Mouse (Mus musculus) brain, adult 10 weeks (tissue): ENCODE results near the gene Yipf7. TPM values are rescaled to one million over a fixed set of nuclear protein-coding genes. Genes with fewer than 3 reads are reported as not detected.

ENCODE experiments used
- polyA plus RNA-seq: library from polyadenylated mRNA; stranded (reverse); fragments of 350-450 nt; fragmentation: Illumina TruSeq; extraction: RNeasy Lipid Tissue Mini Kit (QIAGEN cat#74804); gene quantifications from one replicate; pipeline ENCODE4 v1.2.3, GENCODE M21; 2015; ENCODE audit warnings: low read depth, low replicate concordance

The Yipf7 gene
- not detected for polyA plus RNA-seq

DNA sequence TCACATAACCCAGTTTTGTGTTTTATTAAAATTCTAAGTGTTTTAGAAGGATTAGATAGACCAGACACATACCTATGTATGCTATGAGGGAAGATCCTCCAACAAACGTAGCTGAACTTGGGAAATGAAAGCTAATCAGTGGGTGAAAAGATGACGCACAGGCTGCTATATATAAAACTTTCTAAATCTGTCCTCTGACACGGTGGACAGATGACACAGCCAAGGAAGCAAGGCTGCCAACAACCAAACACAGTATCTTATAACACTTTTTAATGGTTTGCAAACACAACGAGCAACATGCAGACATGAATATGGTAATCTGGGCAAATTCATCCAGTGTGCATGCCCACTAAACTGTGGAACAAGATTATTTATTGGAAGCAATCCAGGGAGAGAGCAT, at the start of gene Yipf7:
TSS of gene Yipf7 (minus strand) at position 160 of the 400 bp plus-strand sequence.

DNA sequence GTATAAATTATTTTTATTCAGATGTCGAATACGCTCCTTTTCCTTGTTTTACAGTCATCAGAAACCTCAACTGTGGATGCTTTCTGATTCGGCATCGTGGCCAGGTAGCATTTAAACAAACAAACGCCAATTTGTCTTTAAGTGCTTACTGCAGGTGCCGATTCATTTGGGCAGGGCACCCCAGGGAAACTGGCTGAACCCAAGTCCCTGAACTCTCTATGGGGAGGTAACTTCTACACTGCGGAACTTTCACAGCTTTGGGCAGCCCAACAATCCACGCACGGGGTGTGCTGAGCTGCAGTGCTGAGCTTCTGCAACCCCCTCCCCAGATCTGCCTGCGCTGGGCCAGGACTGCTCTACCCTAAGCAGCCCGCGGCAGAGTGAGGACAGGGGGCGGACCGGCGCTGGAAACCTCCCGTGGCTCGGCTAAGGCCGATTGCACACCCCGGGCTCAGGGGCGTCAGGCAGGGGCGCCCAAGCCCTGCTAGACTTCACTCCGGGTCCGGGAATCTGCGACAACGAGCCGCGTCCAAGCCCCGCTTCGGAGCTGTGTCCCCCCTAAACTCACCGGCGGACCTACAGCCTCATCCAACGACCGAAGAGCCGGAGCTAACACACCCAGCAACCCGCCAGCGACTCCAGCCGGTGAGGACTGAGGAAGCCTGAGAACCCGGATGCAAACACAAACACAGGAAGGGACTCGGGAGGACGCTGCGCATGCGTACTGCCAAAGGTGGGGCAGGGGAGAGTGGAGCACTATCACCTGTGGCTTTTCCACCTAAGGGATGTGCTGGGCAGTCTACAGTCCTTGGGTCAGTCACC, 49.4 kb upstream of the Yipf7 start, which contains the start of gene Gnpda2:
TSS of gene Gnpda2 (minus strand) at position 701 of the 822 bp plus-strand sequence.

DNA sequence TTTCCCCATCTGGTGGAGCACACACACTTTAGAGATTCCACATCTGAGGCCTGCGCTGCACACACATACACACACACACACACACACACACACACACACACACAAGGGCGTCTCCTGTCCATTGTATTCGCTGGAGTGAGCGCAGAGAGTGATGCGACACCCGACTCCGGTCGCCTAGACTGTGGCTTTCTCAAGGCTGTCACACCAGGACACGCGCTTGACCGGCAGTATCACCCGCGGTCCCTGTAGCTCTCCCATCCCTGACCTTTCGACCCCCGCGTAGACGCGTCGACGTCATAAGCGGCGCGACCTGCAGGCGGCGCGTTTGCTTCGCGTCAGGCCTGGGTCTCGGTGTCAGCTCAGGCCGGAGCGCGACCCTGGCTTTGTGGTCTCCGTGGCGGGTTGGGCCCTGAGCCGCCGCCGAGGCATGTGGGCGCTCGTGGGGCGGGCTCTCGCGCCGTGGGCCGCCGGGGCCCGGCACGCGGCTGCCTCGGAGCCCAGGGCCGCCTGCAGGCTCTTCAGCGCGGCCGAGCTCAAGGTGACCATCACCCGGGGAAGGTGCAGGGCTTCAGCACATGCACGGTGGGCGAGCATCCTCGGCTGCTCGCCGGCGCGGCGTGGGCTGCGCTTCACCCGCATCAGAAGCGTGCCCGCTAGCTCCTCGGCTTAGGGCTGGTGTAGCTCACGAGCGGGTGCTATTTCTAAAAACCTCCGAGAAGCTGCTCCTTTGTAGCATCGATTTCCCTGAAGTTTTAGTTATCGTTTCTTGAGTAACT, 14.4 kb upstream of the Yipf7 start, which contains the start of gene Guf1:
TSS of gene Guf1 (plus strand) at position 296 of the 776 bp plus-strand sequence.

Other genes starting within 250 kb of the Yipf7 start
- 8.4 TPM for gene Kctd8, start 201.0 kb downstream of the Yipf7 start, polyA plus RNA-seq
- 31.8 TPM for gene Guf1, start 14.3 kb upstream of the Yipf7 start, polyA plus RNA-seq
- 40.1 TPM for gene Gnpda2, start 49.7 kb upstream of the Yipf7 start, polyA plus RNA-seq